Mouse (Mus musculus) neural tube, embryonic 11.5 days (tissue): ENCODE measurements around the gene Dlk2. TPM values are rescaled to one million over a fixed set of nuclear protein-coding genes. Genes with fewer than 3 reads are reported as not detected.
A peak's percentile ranks its signal among the peaks of the same experiment; 100 is the strongest.

Experiments
- ATAC-seq: fragments of 200-750 bp; cut with Nextera tagmentation; 2 replicates; pipeline ENCODE4 v1.8.0; 2017; ENCODE audit warnings: moderate number of reproducible peaks, mild to moderate bottlenecking, moderate TSS enrichment, moderate library complexity; ENCODE audit not compliant: insufficient read depth, low FRiP score, low TSS enrichment
- DNase-seq: peaks from one replicate; pipeline ENCODE4 v3.0.0-alpha.2; 2015; ENCODE audit warnings: low spot score
- H3K27ac ChIP-seq: fragments of 300-500 bp; sonication (generic); 2 replicates; pipeline ENCODE4 v1.5.1; 2014; ENCODE audit warnings: low read depth, mild to moderate bottlenecking, low read length
- H3K27me3 ChIP-seq: fragments of 300-500 bp; sonication (generic); 2 replicates; pipeline ENCODE4 v1.6.1; 2014; ENCODE audit warnings: mild to moderate bottlenecking, low read length, mixed read lengths; ENCODE audit not compliant: control insufficient read depth, insufficient read depth
- H3K36me3 ChIP-seq: fragments of 300-500 bp; sonication (generic); 2 replicates; pipeline ENCODE4 v1.6.1; 2014; ENCODE audit warnings: mild to moderate bottlenecking, low read length, moderate library complexity, mixed read lengths; ENCODE audit not compliant: control insufficient read depth, insufficient read depth
- H3K4me1 ChIP-seq: fragments of 300-500 bp; sonication (generic); 2 replicates; pipeline ENCODE4 v1.6.1; 2014; ENCODE audit warnings: low read length, mixed read lengths; ENCODE audit not compliant: control insufficient read depth, insufficient read depth
- H3K4me2 ChIP-seq: fragments of 300-500 bp; sonication (generic); 2 replicates; pipeline ENCODE4 v1.6.1; 2014; ENCODE audit warnings: low read depth, mild to moderate bottlenecking, moderate library complexity
- H3K4me3 ChIP-seq: fragments of 300-500 bp; sonication (generic); 2 replicates; pipeline ENCODE4 v1.5.1; 2014; ENCODE audit warnings: low read depth, low read length
- H3K9ac ChIP-seq: fragments of 300-500 bp; sonication (generic); 2 replicates; pipeline ENCODE4 v1.6.1; 2014; ENCODE audit warnings: mild to moderate bottlenecking, low read length
- H3K9me3 ChIP-seq: fragments of 300-500 bp; sonication (generic); 2 replicates; pipeline ENCODE4 v1.6.1; 2016; ENCODE audit warnings: low read length; ENCODE audit not compliant: control insufficient read depth
- WGBS: fragments of 180-500 bp; shearing (Covaris S2); extraction: QIAGEN DNeasy Blood & Tissue Kit; methylation state at CpG from one replicate; pipeline ENCODE4 v1.1.7; 2014; 5-methylcytosine and 5-hydroxymethylcytosine counted together
- polyA plus RNA-seq: library from polyadenylated mRNA; unstranded; fragments of >200 nt; fragmentation: Nextera tagmentation; extraction: Ambion mirVana; gene quantifications from 2 replicates; pipeline ENCODE4 v1.2.1, GENCODE M21; 2014

Gene Dlk2
- polyA plus RNA-seq, 1 experiment from 2014 or later = 1.3 TPM

GRCm38 (mm10) chr17:46255147-46255546, 42.1 kb upstream of the Dlk2 start:
- H3K4me2 ChIP-seq = peak overlapping the region; percentile 8; the same call in 1 of the 2 replicates
- H3K9ac ChIP-seq = no peak overlapping the region
- peaks cover 6% of the 10 kb centered on the region; the same call in 1 of the 2 replicates for H3K4me1 ChIP-seq
- peaks cover 18% of the 10 kb centered on the region for H3K36me3 ChIP-seq
- H3K27ac ChIP-seq = no peak overlapping the region
- ATAC-seq (no peak; the same call in 1 of the 2 replicates), DNase-seq (no peak)
- no peak overlapping the region for H3K4me3 ChIP-seq
- 0 out of 2 replicates have a peak, but pooled peaks cover 2% of the 10 kb centered on the region for H3K9me3 ChIP-seq
- WGBS = 34% methylated on average over 6 of the region's 6 CpGs
- H3K27me3 ChIP-seq = peaks cover 11% of the 10 kb centered on the region

GRCm38 (mm10) chr17:46258279-46259053, 38.8 kb upstream of the Dlk2 start:
- Histone ChIP-seq H3K36me3 (peaks cover 10% of the 10 kb centered on the region), H3K4me3 (no peak overlapping the region), H3K9me3 (0 out of 2 replicates have a peak, but pooled peaks cover 2% of the 10 kb centered on the region), H3K4me2 (no peak overlapping the region), H3K27me3 (peaks cover 11% of the 10 kb centered on the region), H3K4me1 (peaks cover 4% of the 10 kb centered on the region; the same call in 1 of the 2 replicates), H3K27ac (no peak overlapping the region), H3K9ac (no peak overlapping the region)
- no peak for DNase-seq
- ATAC-seq = no peak
- 89% methylated on average over 29 of the region's 30 CpGs for WGBS

GRCm38 (mm10) chr17:46259675-46260074, 37.5 kb upstream of the Dlk2 start:
- 93% methylated on average over 17 of the region's 17 CpGs for WGBS
- no peak overlapping the region for H3K4me2 ChIP-seq
- no peak overlapping the region for H3K9ac ChIP-seq
- no peak overlapping the region for H3K27ac ChIP-seq
- no peak for ATAC-seq
- H3K27me3 ChIP-seq = peaks cover 5% of the 10 kb centered on the region
- H3K9me3 ChIP-seq = 0 out of 2 replicates have a peak, but pooled peaks cover 2% of the 10 kb centered on the region
- H3K36me3 ChIP-seq = peaks cover 15% of the 10 kb centered on the region
- no peaks in the 10 kb centered on the region for H3K4me1 ChIP-seq
- DNase-seq = no peak
- no peak overlapping the region for H3K4me3 ChIP-seq

- no peak overlapping the region for H3K27ac ChIP-seq
- H3K4me1 ChIP-seq = no peaks in the 10 kb centered on the region
- H3K4me3 ChIP-seq = no peak overlapping the region
- ATAC-seq (no peak), DNase-seq (no peak)
- 90% methylated on average over 5 of the region's 5 CpGs for WGBS
- H3K27me3 ChIP-seq = no peaks in the 10 kb centered on the region
- no peak overlapping the region for H3K4me2 ChIP-seq
- H3K36me3 ChIP-seq = peaks cover 15% of the 10 kb centered on the region
- no peak overlapping the region for H3K9ac ChIP-seq
- no peaks in the 10 kb centered on the region for H3K9me3 ChIP-seq
Measured at GRCm38 (mm10) chr17:46262201-46262694, 35.0 kb upstream of the Dlk2 start.

- DNase-seq (no peak), ATAC-seq (no peak)
- Histone ChIP-seq H3K4me2 (no peak overlapping the region), H3K4me3 (no peak overlapping the region), H3K4me1 (no peaks in the 10 kb centered on the region), H3K27ac (no peak overlapping the region), H3K36me3 (peaks cover 14% of the 10 kb centered on the region), H3K9ac (no peak overlapping the region), H3K9me3 (no peaks in the 10 kb centered on the region), H3K27me3 (no peaks in the 10 kb centered on the region)
- WGBS = 89% methylated on average over 12 of the region's 12 CpGs
Measured at GRCm38 (mm10) chr17:46265502-46265901, 31.7 kb upstream of the Dlk2 start.

- Histone ChIP-seq H3K9me3 (no peaks in the 10 kb centered on the region), H3K27ac (no peak overlapping the region), H3K9ac (no peak overlapping the region), H3K4me1 (no peaks in the 10 kb centered on the region), H3K27me3 (no peaks in the 10 kb centered on the region), H3K4me2 (no peak overlapping the region), H3K36me3 (peaks cover 18% of the 10 kb centered on the region), H3K4me3 (no peak overlapping the region)
- 33% methylated on average over 14 of the region's 14 CpGs for WGBS
- DNase-seq (peak; percentile 86), ATAC-seq (no peak)
Measured at GRCm38 (mm10) chr17:46265918-46266618, 31.2 kb upstream of the Dlk2 start.

GRCm38 (mm10) chr17:46266986-46267385, 30.2 kb upstream of the Dlk2 start:
- WGBS = 58% methylated on average over 6 of the region's 6 CpGs
- Histone ChIP-seq H3K4me2 (no peak overlapping the region), H3K4me1 (no peaks in the 10 kb centered on the region), H3K27me3 (no peaks in the 10 kb centered on the region), H3K9ac (no peak overlapping the region), H3K27ac (no peak overlapping the region), H3K36me3 (peaks cover 20% of the 10 kb centered on the region), H3K9me3 (no peaks in the 10 kb centered on the region), H3K4me3 (no peak overlapping the region)
- ATAC-seq = no peak
- peak; percentile 3 for DNase-seq

- Histone ChIP-seq H3K9ac (no peak overlapping the region), H3K9me3 (no peaks in the 10 kb centered on the region), H3K4me1 (no peaks in the 10 kb centered on the region), H3K27me3 (no peaks in the 10 kb centered on the region), H3K4me3 (no peak overlapping the region), H3K36me3 (peaks cover 20% of the 10 kb centered on the region), H3K4me2 (no peak overlapping the region), H3K27ac (no peak overlapping the region)
- no peak for ATAC-seq
- DNase-seq = no peak
- WGBS = 85% methylated on average over 7 of the region's 7 CpGs
Measured at GRCm38 (mm10) chr17:46267511-46267910, 29.7 kb upstream of the Dlk2 start.
